Mouse (Mus musculus): ENCODE measurements around the gene Gm20388. TPM values are rescaled to one million over a fixed set of nuclear protein-coding genes. Genes with fewer than 3 reads are reported as not detected.

Gene Gm20388
- polyA plus RNA-seq, 1 experiment from 2014 or later = not detected

- Histone ChIP-seq H3K36me3 (replicated peaks; ENCODE audit: control insufficient read depth, insufficient read depth) (no peaks in the 10 kb centered on the region), H3K27ac (no peak overlapping the region), H3K4me3 (replicated peaks; ENCODE audit: low read length) (no peak overlapping the region), H3K9ac (no peak overlapping the region), H3K4me2 (replicated peaks) (no peak overlapping the region), H3K4me1 (replicated peaks; ENCODE audit: control insufficient read depth, insufficient read depth, low read length) (0 out of 2 replicates have a peak, but pooled peaks cover 4% of the 10 kb centered on the region), H3K27me3 (ENCODE audit: control insufficient read depth, insufficient read depth, low read length) (no peaks in the 10 kb centered on the region), H3K9me3 (ENCODE audit: control insufficient read depth, low read length) (no peaks in the 10 kb centered on the region)
- no peak for DNase-seq (ENCODE audit: low spot score)
- ATAC-seq (ENCODE audit: low FRiP score) = no peak
- 89% methylated on average over 3 of the region's 3 CpGs for WGBS
Measured at GRCm38 (mm10) chr8:121365150-121365549, 1454.5 kb downstream of the Gm20388 start.

DNA sequence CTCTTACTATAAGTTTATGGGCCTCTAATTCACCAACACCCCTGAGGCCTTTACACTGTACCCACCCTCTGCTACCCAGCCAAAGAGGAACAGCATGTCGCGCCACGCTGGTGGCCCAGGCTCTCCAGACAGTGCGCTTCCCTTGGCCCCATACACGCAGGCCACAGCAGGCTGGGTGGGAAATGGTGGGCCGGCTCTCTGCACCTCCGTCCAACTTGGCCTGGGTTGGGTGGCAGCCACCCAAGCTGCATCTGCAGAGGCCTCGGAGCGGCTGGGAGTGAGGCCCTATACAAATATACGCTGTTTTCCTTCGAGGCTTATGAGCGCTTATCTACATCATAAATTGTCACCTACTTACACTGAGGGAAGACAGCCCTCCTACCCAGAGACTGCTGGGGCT, 1456.0 kb downstream of the Gm20388 start:
- Histone ChIP-seq H3K4me1 (replicated peaks; ENCODE audit: control insufficient read depth, insufficient read depth, low read length) (0 out of 2 replicates have a peak, but pooled peaks cover 4% of the 10 kb centered on the region), H3K9ac (no peak overlapping the region), H3K27me3 (ENCODE audit: control insufficient read depth, insufficient read depth, low read length) (no peaks in the 10 kb centered on the region), H3K4me2 (replicated peaks) (no peak overlapping the region), H3K36me3 (replicated peaks; ENCODE audit: control insufficient read depth, insufficient read depth) (no peaks in the 10 kb centered on the region), H3K9me3 (ENCODE audit: control insufficient read depth, low read length) (no peaks in the 10 kb centered on the region), H3K4me3 (replicated peaks; ENCODE audit: low read length) (no peak overlapping the region), H3K27ac (no peak overlapping the region)
- no peak for ATAC-seq (ENCODE audit: low FRiP score)
- no peak for DNase-seq (ENCODE audit: low spot score)
- 91% methylated on average over 12 of the region's 12 CpGs for WGBS

DNA sequence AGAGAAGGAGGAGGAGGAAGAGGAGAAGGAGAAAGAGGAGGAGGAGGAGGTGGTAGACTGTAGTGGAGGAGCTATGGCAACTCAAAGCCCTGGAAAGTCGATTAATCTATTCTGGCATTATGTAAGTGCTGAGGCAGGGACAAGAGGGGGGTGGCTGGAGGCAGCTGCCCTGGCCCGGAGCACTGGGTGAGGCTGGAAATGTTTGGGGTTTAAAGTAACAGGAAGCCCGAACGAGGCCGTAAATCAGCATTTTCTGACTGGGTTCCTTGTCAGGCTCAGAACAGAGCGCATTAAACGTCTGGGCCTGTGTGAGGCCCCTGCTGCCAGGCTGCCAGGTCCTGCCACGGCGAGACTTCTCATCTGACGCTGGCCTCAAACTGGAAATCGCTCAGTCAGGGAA, 1458.2 kb downstream of the Gm20388 start:
- H3K4me2 ChIP-seq (replicated peaks) = no peak overlapping the region
- DNase-seq (ENCODE audit: low spot score) (no peak), ATAC-seq (ENCODE audit: low FRiP score) (no peak)
- H3K36me3 ChIP-seq (replicated peaks; ENCODE audit: control insufficient read depth, insufficient read depth) = no peaks in the 10 kb centered on the region
- no peaks in the 10 kb centered on the region for H3K9me3 ChIP-seq (ENCODE audit: control insufficient read depth, low read length)
- H3K4me1 ChIP-seq (replicated peaks; ENCODE audit: control insufficient read depth, insufficient read depth, low read length) = 0 out of 2 replicates have a peak, but pooled peaks cover 4% of the 10 kb centered on the region
- no peak overlapping the region for H3K4me3 ChIP-seq (replicated peaks; ENCODE audit: low read length)
- WGBS = 53% methylated on average over 11 of the region's 11 CpGs
- no peak overlapping the region for H3K27ac ChIP-seq
- H3K9ac ChIP-seq = no peak overlapping the region
- no peaks in the 10 kb centered on the region for H3K27me3 ChIP-seq (ENCODE audit: control insufficient read depth, insufficient read depth, low read length)

- DNase-seq (ENCODE audit: low spot score) (no peak), ATAC-seq (ENCODE audit: low FRiP score) (no peak)
- Histone ChIP-seq H3K9ac (no peak overlapping the region), H3K27me3 (ENCODE audit: control insufficient read depth, insufficient read depth, low read length) (peaks cover 2% of the 10 kb centered on the region; the same call in 1 of the 2 replicates), H3K36me3 (replicated peaks; ENCODE audit: control insufficient read depth, insufficient read depth) (no peaks in the 10 kb centered on the region), H3K4me2 (replicated peaks) (no peak overlapping the region), H3K27ac (no peak overlapping the region), H3K9me3 (ENCODE audit: control insufficient read depth, low read length) (no peaks in the 10 kb centered on the region), H3K4me1 (replicated peaks; ENCODE audit: control insufficient read depth, insufficient read depth, low read length) (0 out of 2 replicates have a peak, but pooled peaks cover 4% of the 10 kb centered on the region), H3K4me3 (replicated peaks; ENCODE audit: low read length) (no peak overlapping the region)
- WGBS = 84% methylated on average over 11 of the region's 11 CpGs
Measured at GRCm38 (mm10) chr8:121369378-121369777, 1458.7 kb downstream of the Gm20388 start.

DNA sequence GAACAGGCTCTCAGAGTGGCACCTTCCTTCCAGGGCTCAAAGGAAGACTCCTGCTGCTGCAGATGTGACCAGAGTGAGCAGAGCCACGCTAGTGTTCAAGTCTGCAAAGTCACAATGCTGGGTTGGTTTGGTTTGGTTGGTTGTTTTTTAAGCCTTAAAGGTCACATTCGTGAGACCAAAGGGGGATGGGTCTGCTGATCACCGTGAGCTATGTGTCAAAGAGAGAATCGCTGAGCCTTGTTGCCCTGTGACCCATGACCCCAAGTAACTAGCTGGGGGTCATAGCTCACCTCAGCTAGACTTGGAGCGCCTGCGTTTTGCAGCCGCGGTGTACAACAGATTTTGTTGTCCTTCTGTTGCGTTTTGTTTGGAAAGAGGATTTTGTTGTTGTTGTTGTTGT, 1460.6 kb downstream of the Gm20388 start:
- Histone ChIP-seq H3K27ac (no peak overlapping the region), H3K9me3 (ENCODE audit: control insufficient read depth, low read length) (no peaks in the 10 kb centered on the region), H3K4me1 (replicated peaks; ENCODE audit: control insufficient read depth, insufficient read depth, low read length) (0 out of 2 replicates have a peak, but pooled peaks cover 4% of the 10 kb centered on the region), H3K9ac (no peak overlapping the region), H3K4me3 (replicated peaks; ENCODE audit: low read length) (no peak overlapping the region), H3K4me2 (replicated peaks) (no peak overlapping the region), H3K27me3 (ENCODE audit: control insufficient read depth, insufficient read depth, low read length) (peaks cover 5% of the 10 kb centered on the region; the same call in 1 of the 2 replicates), H3K36me3 (replicated peaks; ENCODE audit: control insufficient read depth, insufficient read depth) (no peaks in the 10 kb centered on the region)
- DNase-seq (ENCODE audit: low spot score) = no peak
- 53% methylated on average over 9 of the region's 9 CpGs for WGBS
- ATAC-seq (ENCODE audit: low FRiP score) = no peak

DNA sequence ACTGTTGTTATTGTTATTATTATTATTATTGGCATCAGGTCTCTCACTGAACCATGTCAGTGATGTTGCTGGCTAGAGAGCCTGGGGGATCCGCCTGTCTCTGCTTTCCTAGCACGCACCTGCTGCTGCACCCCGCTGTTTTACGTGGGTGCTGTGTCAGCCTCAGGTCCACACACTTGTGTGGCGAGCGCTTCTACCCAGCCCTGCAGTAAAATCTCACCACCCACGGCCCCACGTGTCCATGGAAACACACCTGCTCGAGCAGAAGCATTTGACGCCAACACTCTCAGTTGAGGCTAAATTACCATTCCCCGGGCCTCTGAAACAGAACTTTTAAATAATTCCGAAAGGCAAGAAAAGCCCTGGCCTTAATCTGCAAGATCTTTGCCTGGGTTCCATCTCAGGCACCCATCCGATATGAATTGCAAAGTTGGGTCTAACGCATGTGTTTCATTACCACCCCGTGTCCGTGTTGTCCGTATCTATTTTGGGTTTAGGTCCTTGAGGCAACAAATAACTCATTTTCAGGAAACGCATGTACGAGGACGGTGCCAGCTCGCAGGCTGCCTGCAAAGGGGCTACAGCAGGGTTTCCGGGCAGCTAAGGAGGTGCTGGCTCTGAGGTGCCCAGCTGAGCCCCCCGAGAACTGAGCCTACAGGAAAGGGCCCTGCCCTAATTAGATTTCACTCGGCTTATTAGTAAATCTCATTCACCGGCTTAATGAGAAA, 1461.4 kb downstream of the Gm20388 start:
- H3K4me1 ChIP-seq (replicated peaks; ENCODE audit: control insufficient read depth, insufficient read depth, low read length) = 0 out of 2 replicates have a peak, but pooled peaks cover 4% of the 10 kb centered on the region
- 76% methylated on average over 25 of the region's 25 CpGs for WGBS

GRCm38 (mm10) chr8:121372639-121372986, 1462.0 kb downstream of the Gm20388 start:
- H3K4me1 ChIP-seq (replicated peaks; ENCODE audit: control insufficient read depth, insufficient read depth, low read length) = 0 out of 2 replicates have a peak, but pooled peaks cover 7% of the 10 kb centered on the region
- peaks cover 5% of the 10 kb centered on the region; the same call in 1 of the 2 replicates for H3K27me3 ChIP-seq (ENCODE audit: control insufficient read depth, insufficient read depth, low read length)
- no peak overlapping the region for H3K9ac ChIP-seq
- no peak overlapping the region for H3K4me2 ChIP-seq (replicated peaks)
- H3K4me3 ChIP-seq (replicated peaks; ENCODE audit: low read length) = no peak overlapping the region
- ATAC-seq (ENCODE audit: low FRiP score) (no peak), DNase-seq (ENCODE audit: low spot score) (no peak)
- no peaks in the 10 kb centered on the region for H3K36me3 ChIP-seq (replicated peaks; ENCODE audit: control insufficient read depth, insufficient read depth)
- H3K27ac ChIP-seq = no peak overlapping the region
- no peaks in the 10 kb centered on the region for H3K9me3 ChIP-seq (ENCODE audit: control insufficient read depth, low read length)
- 62% methylated on average over 10 of the region's 10 CpGs for WGBS

More for the DNA sequence above, 1461.4 kb downstream of the Gm20388 start:
- Histone ChIP-seq H3K27ac (no peak overlapping the region), H3K36me3 (replicated peaks; ENCODE audit: control insufficient read depth, insufficient read depth) (no peaks in the 10 kb centered on the region), H3K9me3 (ENCODE audit: control insufficient read depth, low read length) (no peaks in the 10 kb centered on the region), H3K27me3 (ENCODE audit: control insufficient read depth, insufficient read depth, low read length) (peaks cover 5% of the 10 kb centered on the region; the same call in 1 of the 2 replicates), H3K4me3 (replicated peaks; ENCODE audit: low read length) (no peak overlapping the region), H3K9ac (no peak overlapping the region), H3K4me2 (replicated peaks) (no peak overlapping the region)
- no peak for ATAC-seq (ENCODE audit: low FRiP score)
- no peak for DNase-seq (ENCODE audit: low spot score)

- WGBS = 33% methylated on average over 9 of the region's 9 CpGs
- H3K4me2 ChIP-seq (replicated peaks) = no peak overlapping the region
- H3K4me1 ChIP-seq (replicated peaks; ENCODE audit: control insufficient read depth, insufficient read depth, low read length) = peaks cover 9% of the 10 kb centered on the region; the same call in 1 of the 2 replicates
- DNase-seq (ENCODE audit: low spot score) (no peak), ATAC-seq (ENCODE audit: low FRiP score) (no peak)
- no peak overlapping the region for H3K9ac ChIP-seq
- H3K9me3 ChIP-seq (ENCODE audit: control insufficient read depth, low read length) = no peaks in the 10 kb centered on the region
- no peak overlapping the region for H3K4me3 ChIP-seq (replicated peaks; ENCODE audit: low read length)
- H3K27me3 ChIP-seq (ENCODE audit: control insufficient read depth, insufficient read depth, low read length) = peaks cover 5% of the 10 kb centered on the region; the same call in 1 of the 2 replicates
- H3K36me3 ChIP-seq (replicated peaks; ENCODE audit: control insufficient read depth, insufficient read depth) = no peaks in the 10 kb centered on the region
- no peak overlapping the region for H3K27ac ChIP-seq
Measured at GRCm38 (mm10) chr8:121374284-121374683, 1463.6 kb downstream of the Gm20388 start.

GRCm38 (mm10) chr8:121374777-121375176, 1464.1 kb downstream of the Gm20388 start:
- WGBS = 8% methylated on average over 8 of the region's 8 CpGs
- no peak overlapping the region for H3K27ac ChIP-seq
- H3K9ac ChIP-seq = no peak overlapping the region
- peaks cover 9% of the 10 kb centered on the region; the same call in 1 of the 2 replicates for H3K4me1 ChIP-seq (replicated peaks; ENCODE audit: control insufficient read depth, insufficient read depth, low read length)
- ATAC-seq (ENCODE audit: low FRiP score) (no peak), DNase-seq (ENCODE audit: low spot score) (no peak)
- no peak overlapping the region for H3K4me3 ChIP-seq (replicated peaks; ENCODE audit: low read length)
- no peaks in the 10 kb centered on the region for H3K9me3 ChIP-seq (ENCODE audit: control insufficient read depth, low read length)
- H3K36me3 ChIP-seq (replicated peaks; ENCODE audit: control insufficient read depth, insufficient read depth) = no peaks in the 10 kb centered on the region
- no peak overlapping the region for H3K4me2 ChIP-seq (replicated peaks)
- H3K27me3 ChIP-seq (ENCODE audit: control insufficient read depth, insufficient read depth, low read length) = peaks cover 5% of the 10 kb centered on the region; the same call in 1 of the 2 replicates
